Mouse (Mus musculus) stomach, embryonic 16.5 days (tissue): Measurements from ENCODE around the gene Mapk6. TPM values are rescaled to one million over a fixed set of nuclear protein-coding genes. Genes with fewer than 3 reads are reported as not detected.
"Not testable (repeated sequence)": the region's sequence is repeated elsewhere in the genome, so short reads cannot be mapped to it uniquely, and the experiment has no call there.

Source experiments
- ATAC-seq: fragments of 200-750 bp; cut with Nextera tagmentation; 2 replicates; pipeline ENCODE4 v1.8.0; 2017; ENCODE audit warnings: moderate number of reproducible peaks, moderate TSS enrichment; ENCODE audit not compliant: insufficient read depth, low FRiP score
- H3K27ac ChIP-seq: fragments of 300-500 bp; sonication (generic); 2 replicates; pipeline ENCODE4 v1.5.1; 2014; ENCODE audit warnings: low read length
- H3K27me3 ChIP-seq: fragments of 300-500 bp; sonication (generic); 2 replicates; pipeline ENCODE4 v1.6.1; 2014; ENCODE audit warnings: low read length, control low read depth, mixed read lengths; ENCODE audit not compliant: control insufficient read depth, insufficient read depth
- H3K36me3 ChIP-seq: fragments of 300-500 bp; sonication (generic); 2 replicates; pipeline ENCODE4 v1.6.1; 2014; ENCODE audit warnings: low read length; ENCODE audit not compliant: control insufficient read depth, insufficient read depth
- H3K4me1 ChIP-seq: fragments of 300-500 bp; sonication (generic); 2 replicates; pipeline ENCODE4 v1.6.1; 2014; ENCODE audit warnings: low read length, control low read depth, mixed read lengths; ENCODE audit not compliant: control insufficient read depth, insufficient read depth
- H3K4me2 ChIP-seq: fragments of 300-500 bp; sonication (generic); 2 replicates; pipeline ENCODE4 v1.6.1; 2014; ENCODE audit warnings: low read depth, low read length, mixed read lengths
- H3K4me3 ChIP-seq: fragments of 300-500 bp; sonication (generic); replicated peaks from 2 replicates; pipeline ENCODE4 v1.5.1; 2014; ENCODE audit warnings: mild to moderate bottlenecking, low read length
- H3K9ac ChIP-seq: fragments of 300-500 bp; sonication (generic); 2 replicates; pipeline ENCODE4 v1.6.1; 2014; ENCODE audit warnings: low read length
- H3K9me3 ChIP-seq: fragments of 300-500 bp; sonication (generic); replicated peaks from 2 replicates; pipeline ENCODE4 v1.6.1; 2016; ENCODE audit warnings: low read length, control low read depth; ENCODE audit not compliant: control insufficient read depth
- WGBS: fragments of 180-500 bp; shearing (Covaris S2); extraction: QIAGEN DNeasy Blood & Tissue Kit; methylation state at CpG from one replicate; pipeline ENCODE4 v1.1.7; 2014; 5-methylcytosine and 5-hydroxymethylcytosine counted together
- polyA plus RNA-seq: library from polyadenylated mRNA; unstranded; fragments of >200 nt; fragmentation: Nextera tagmentation; extraction: Ambion mirVana; gene quantifications from 2 replicates; pipeline ENCODE4 v1.2.1, GENCODE M21; 2015

The Mapk6 gene
- 49.1 and 51.9 TPM in 2 replicates for polyA plus RNA-seq

- Histone ChIP-seq H3K9ac (peak within 1 kb of the TSS; percentile 91), H3K4me2 (peak within 1 kb of the TSS; percentile 94), H3K36me3 (no peaks in the 10 kb centered on the region), H3K9me3 (no peaks in the 10 kb centered on the region), H3K4me3 (peak within 1 kb of the TSS; percentile 65), H3K27ac (peak within 1 kb of the TSS; percentile 96), H3K4me1 (peaks cover 26% of the 10 kb centered on the region), H3K27me3 (no peaks in the 10 kb centered on the region)
- WGBS, result under 1% methylated on average over 58 of the region's 58 CpGs
- ATAC-seq, result peak; percentile 93
These were observed at the start of gene Mapk6 for GRCm38 (mm10) chr9:75409852-75410378. Gene Mapk6 (minus strand): TSS chr9:75410005.

DNA sequence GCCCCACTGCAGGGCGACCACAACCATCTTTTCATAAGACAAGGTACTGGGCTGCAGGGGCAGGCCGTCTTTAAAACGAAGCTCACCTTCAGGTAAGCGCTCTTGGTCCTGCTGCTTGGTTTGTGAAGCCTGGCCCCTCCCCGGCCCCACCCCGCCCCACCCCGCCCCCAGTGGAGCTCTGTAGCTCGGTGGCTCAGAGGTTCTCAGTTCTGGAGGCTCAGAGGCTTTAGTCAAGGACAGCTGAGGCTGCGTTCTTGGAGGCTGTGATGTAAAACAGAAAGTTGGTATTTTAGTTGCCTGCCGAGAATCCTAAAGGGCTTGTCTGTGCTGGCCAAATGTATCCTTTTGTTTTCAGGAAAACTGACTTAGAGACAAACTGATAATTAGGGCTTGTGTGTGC is 45.9 kb upstream of the Mapk6 start:
- Histone ChIP-seq H3K9ac (no peak overlapping the region), H3K36me3 (peaks cover 53% of the 10 kb centered on the region), H3K4me2 (no peak overlapping the region), H3K27me3 (no peaks in the 10 kb centered on the region), H3K4me1 (no peaks in the 10 kb centered on the region), H3K4me3 (no peak overlapping the region), H3K27ac (no peak overlapping the region), H3K9me3 (no peaks in the 10 kb centered on the region)
- ATAC-seq, result no peak
- WGBS, result 74% methylated on average over 10 of the region's 10 CpGs

- H3K4me1 ChIP-seq, result no peaks in the 10 kb centered on the region
- no peaks in the 10 kb centered on the region for H3K27me3 ChIP-seq
- no peak for ATAC-seq
- no peak overlapping the region for H3K27ac ChIP-seq
- WGBS, result 75% methylated on average over 2 of the region's 2 CpGs
- no peaks in the 10 kb centered on the region for H3K9me3 ChIP-seq
- H3K4me3 ChIP-seq, result no peak overlapping the region
- peaks cover 48% of the 10 kb centered on the region for H3K36me3 ChIP-seq
- H3K4me2 ChIP-seq, result no peak overlapping the region
- no peak overlapping the region for H3K9ac ChIP-seq
These were observed 44.2 kb upstream of the Mapk6 start for GRCm38 (mm10) chr9:75453994-75454393.

DNA sequence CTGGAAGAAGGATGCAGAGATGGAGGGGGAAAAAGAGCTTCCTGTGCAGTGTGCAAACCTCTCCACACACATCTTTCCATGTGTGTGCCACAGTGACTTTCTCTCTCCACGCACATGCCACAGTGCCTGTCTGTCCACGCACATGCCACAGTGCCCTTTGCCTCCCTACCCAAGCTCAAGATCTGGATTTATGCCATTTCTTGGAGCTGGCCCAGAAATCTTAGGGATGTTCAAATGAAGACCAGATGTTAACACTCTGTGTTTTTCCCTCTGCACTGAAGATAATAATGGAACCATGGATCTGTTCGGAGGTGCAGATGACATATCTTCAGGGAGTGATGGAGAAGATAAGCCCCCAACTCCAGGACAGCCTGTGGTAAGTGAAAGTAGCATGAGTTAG is 38.2 kb upstream of the Mapk6 start:
- H3K4me3 ChIP-seq, result no peak overlapping the region
- no peak overlapping the region for H3K9ac ChIP-seq
- H3K4me1 ChIP-seq, result no peaks in the 10 kb centered on the region
- no peaks in the 10 kb centered on the region for H3K27me3 ChIP-seq
- WGBS, result 88% methylated on average over 3 of the region's 3 CpGs
- H3K27ac ChIP-seq, result no peak overlapping the region
- H3K9me3 ChIP-seq, result no peaks in the 10 kb centered on the region
- ATAC-seq, result no peak
- no peak overlapping the region for H3K4me2 ChIP-seq
- H3K36me3 ChIP-seq, result peaks cover 35% of the 10 kb centered on the region

DNA sequence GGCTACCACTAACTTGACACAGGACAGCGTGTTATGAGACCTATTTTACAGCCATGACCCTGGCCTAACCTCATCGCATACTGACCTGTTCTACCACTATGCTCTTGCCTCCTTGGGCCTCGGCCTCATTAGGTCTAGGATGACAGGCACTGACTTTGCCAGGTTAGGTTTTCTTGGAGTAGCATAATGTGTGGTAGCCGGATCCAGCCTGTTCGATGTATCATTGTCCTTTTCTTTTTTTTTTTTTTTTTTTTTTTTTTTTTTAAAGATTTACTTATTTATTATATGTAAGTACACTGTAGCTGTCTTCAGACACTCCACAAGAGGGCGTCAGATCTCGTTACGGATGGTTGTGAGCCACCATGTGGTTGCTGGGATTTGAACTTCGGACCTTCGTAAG is 36.8 kb upstream of the Mapk6 start:
- not testable (repeated sequence) for H3K4me1 ChIP-seq, H3K27me3 ChIP-seq, ATAC-seq, H3K9me3 ChIP-seq, H3K9ac ChIP-seq, H3K4me3 ChIP-seq, H3K4me2 ChIP-seq, H3K27ac ChIP-seq
- WGBS, result 84% methylated on average over 10 of the region's 10 CpGs
- peaks cover 27% of the 10 kb centered on the region for H3K36me3 ChIP-seq

- no peak for ATAC-seq
- H3K4me3 ChIP-seq, result no peak overlapping the region
- no peaks in the 10 kb centered on the region for H3K27me3 ChIP-seq
- 85% methylated on average over 15 of the region's 15 CpGs for WGBS
- no peak overlapping the region for H3K9ac ChIP-seq
- peaks cover 20% of the 10 kb centered on the region for H3K36me3 ChIP-seq
- H3K9me3 ChIP-seq, result no peaks in the 10 kb centered on the region
- H3K4me1 ChIP-seq, result peaks cover 5% of the 10 kb centered on the region; the same call in 1 of the 2 replicates
- H3K27ac ChIP-seq, result no peak overlapping the region
- no peak overlapping the region for H3K4me2 ChIP-seq
These were observed 35.2 kb upstream of the Mapk6 start for GRCm38 (mm10) chr9:75444981-75445380.

- peak overlapping the region; percentile 89 for H3K4me2 ChIP-seq
- no peaks in the 10 kb centered on the region for H3K36me3 ChIP-seq
- 0% methylated on average over 31 of the region's 31 CpGs for WGBS
- peak overlapping the region; percentile 94 for H3K4me3 ChIP-seq
- no peaks in the 10 kb centered on the region for H3K27me3 ChIP-seq
- no peaks in the 10 kb centered on the region for H3K9me3 ChIP-seq
- peak; percentile 87 for ATAC-seq
- H3K4me1 ChIP-seq, result peaks cover 5% of the 10 kb centered on the region; the same call in 1 of the 2 replicates
- peak overlapping the region; percentile 85 for H3K27ac ChIP-seq
- H3K9ac ChIP-seq, result peak overlapping the region; percentile 95
These were observed 31.9 kb upstream of the Mapk6 start for GRCm38 (mm10) chr9:75441691-75442131.

GRCm38 (mm10) chr9:75440796-75441666 is 31.2 kb upstream of the Mapk6 start, which contains the start of gene Leo1:
Gene Leo1 (plus strand): TSS chr9:75441524.
- WGBS, result 2% methylated on average over 45 of the region's 45 CpGs
- Histone ChIP-seq H3K4me3 (peak within 1 kb of the TSS; percentile 94), H3K4me1 (peaks cover 7% of the 10 kb centered on the region)

More at GRCm38 (mm10) chr9:75440796-75441666, 31.2 kb upstream of the Mapk6 start, which contains the start of gene Leo1:
- peak; percentile 94 for ATAC-seq
- Histone ChIP-seq H3K27me3 (no peaks in the 10 kb centered on the region), H3K36me3 (no peaks in the 10 kb centered on the region), H3K27ac (peak within 1 kb of the TSS; percentile 85), H3K9ac (peak within 1 kb of the TSS; percentile 95), H3K4me2 (peak within 1 kb of the TSS; percentile 89), H3K9me3 (no peaks in the 10 kb centered on the region)
